Mouse (Mus musculus) thymus, adult 2 months (tissue): ENCODE data around the gene Gnas.

Experiments
- CTCF ChIP-seq: fragments of 200-500 bp; IDR thresholded peaks from 2 replicates; pipeline ENCODE4 v1.5.1; 2012; ENCODE audit warnings: mild to moderate bottlenecking, control low read depth, low read length, moderate library complexity, borderline replicate concordance; ENCODE audit not compliant: control insufficient read depth, poor library complexity, insufficient read depth; ENCODE audit errors: extremely low read depth
- POLR2A ChIP-seq: fragments of 200-500 bp; IDR thresholded peaks from 2 replicates; pipeline ENCODE4 v1.6.1; 2012; ENCODE audit warnings: mild to moderate bottlenecking, low read length, control low read depth, moderate library complexity; ENCODE audit not compliant: control insufficient read depth, poor library complexity, insufficient read depth; ENCODE audit errors: extremely low read depth

- TF ChIP-seq POLR2A (no peak), CTCF (no peak)
Measured at GRCm38 (mm10) chr2:174260004-174260403, 24.1 kb upstream of the Gnas start.
